Mouse (Mus musculus) gastrocnemius, adult 8-10 months (tissue): Measurements from ENCODE around the gene Foxn3. TPM values are rescaled to one million over a fixed set of nuclear protein-coding genes. Genes with fewer than 3 reads are reported as not detected.
A peak's percentile ranks its signal among the peaks of the same experiment; 100 is the strongest.

Experiments used
- DNase-seq, 2 experiments: peaks; one replicate each; pipeline ENCODE4 v3.0.0; 2022; ENCODE audit warnings: low spot score in 2 of 2
- total RNA-seq, 4 experiments: library from RNA; stranded (reverse); gene quantifications; 2 replicates each; pipeline ENCODE4 v1.2.4; 2022

Foxn3 gene
- total RNA-seq, 4 experiments from 2014 or later: 171 to 255 (median 210) TPM

GRCm38 (mm10) chr12:99467256-99467883, 96.0 kb downstream of the Foxn3 start:
- no peak for DNase-seq

GRCm38 (mm10) chr12:99466426-99466825, 97.0 kb downstream of the Foxn3 start:
- no peak for DNase-seq

- DNase-seq: no peak
Measured at GRCm38 (mm10) chr12:99464291-99464690, 99.1 kb downstream of the Foxn3 start.

DNA sequence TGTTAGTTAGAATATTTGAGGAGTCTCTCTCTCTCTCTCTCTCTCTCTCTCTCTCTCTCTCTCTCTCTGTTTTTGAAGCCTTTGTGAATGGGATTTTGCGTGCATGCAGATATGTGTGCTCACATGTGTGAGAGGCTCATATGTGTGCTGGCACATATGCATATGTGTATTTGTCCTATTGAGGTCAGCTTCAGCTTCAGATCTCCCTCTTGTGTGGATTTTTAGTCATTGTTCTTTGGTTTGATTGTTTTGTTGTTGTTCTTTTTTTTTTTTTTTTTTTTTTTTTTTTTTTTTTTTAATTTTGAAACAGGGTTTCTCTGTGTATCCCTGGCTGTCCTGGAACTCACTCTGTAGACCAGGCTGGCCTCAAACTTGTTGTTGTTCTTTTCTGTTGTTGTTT, 100.5 kb downstream of the Foxn3 start:
- DNase-seq: no peak

DNA sequence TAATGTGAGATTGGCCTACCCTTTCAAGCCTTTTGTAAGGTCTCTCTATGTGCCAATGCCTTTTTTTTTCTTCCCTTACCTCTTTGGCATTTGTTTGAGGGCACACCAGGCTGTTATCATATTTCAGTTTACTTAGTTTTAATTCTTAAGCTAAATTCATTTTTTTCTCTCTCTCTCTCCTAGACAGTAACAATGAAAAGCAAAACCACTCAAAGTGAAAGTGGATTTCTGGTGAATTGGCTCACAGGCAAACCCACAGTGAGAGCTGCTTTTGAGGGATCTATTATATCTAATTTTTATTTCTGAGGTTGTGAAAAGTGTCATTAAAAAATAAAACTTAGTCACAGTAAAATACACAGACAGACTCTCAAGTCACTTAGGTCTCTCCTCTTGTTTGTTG, 101.1 kb downstream of the Foxn3 start:
- no peak for DNase-seq

GRCm38 (mm10) chr12:99457521-99458205, 105.7 kb downstream of the Foxn3 start:
- DNase-seq: no peak

DNA sequence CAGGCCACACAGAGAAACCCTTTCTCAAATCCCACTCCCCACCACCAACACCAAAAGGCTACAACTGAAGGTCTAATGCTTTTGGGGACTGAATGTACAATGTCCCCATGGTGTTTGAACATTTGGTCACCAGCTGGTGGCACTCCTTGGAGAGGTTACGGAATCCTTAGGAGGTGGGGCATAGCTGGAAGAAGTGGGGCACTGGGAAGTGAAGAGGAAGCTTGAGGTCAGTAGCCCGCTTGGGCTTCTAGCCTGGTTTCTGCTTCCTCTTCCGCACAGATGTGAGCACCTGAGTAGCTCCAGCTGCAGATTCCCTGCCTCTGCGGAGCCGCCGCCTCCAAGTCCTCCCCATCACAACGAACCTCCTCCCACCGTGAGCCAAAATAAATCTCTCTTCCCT, 107.8 kb downstream of the Foxn3 start:
- no peak for DNase-seq

- peak in 1 of 2 experiments; percentile 42 for DNase-seq
Measured at GRCm38 (mm10) chr12:99454394-99454793, 109.0 kb downstream of the Foxn3 start.

- DNase-seq: no peak
Measured at GRCm38 (mm10) chr12:99453797-99454196, 109.6 kb downstream of the Foxn3 start.

- DNase-seq: no peak
Measured at GRCm38 (mm10) chr12:99450076-99450475, 113.3 kb downstream of the Foxn3 start.

DNA sequence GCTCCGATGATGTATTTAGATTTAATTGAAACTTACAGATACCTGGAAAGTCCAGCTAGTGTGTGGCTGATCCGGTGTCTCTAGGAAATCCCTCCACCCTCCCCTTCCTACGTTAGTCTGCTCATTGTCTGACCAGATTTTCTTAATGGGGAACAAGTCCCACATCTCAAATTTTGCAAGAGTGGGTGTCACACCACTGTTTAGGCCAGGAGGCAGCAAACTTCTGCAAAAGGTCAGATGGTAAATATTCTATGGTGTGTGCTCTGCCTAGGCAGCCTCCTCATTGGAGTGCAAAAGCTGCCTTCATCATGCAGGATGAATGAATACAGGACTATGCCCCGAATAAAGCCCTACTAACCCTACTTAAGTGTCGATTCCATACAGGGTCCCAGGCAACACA, 115.6 kb downstream of the Foxn3 start:
- DNase-seq: no peak

DNA sequence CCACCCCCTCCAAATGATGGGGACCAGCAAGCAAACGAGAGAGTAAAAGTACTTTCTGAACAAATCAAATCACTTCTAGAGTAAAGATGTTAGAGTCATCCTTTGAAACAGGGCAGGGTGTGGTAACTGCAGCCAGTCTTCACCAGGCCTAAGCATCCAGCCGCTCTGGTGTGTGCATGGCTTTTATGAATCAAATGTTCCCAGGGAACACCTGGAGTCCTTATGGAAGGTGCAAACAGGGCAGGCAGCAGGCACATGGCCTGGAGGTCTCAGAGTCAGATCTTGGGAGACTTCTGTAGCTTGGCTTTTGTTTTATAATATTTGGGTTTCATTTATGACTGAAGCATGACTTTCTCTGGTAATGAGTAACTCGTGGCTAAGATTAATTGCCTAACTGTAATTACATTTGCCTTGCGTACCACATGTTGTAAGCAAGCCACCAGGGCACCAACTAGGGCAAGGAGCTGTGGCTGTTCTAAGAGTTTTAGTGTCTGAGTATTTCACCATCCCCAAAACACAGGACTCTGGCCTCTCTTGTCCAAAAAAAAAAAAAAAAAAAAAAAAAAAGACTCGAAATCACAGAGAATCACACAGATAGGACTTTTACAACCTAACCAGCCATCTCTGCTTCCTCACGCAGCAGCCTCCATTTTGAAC, 118.2 kb downstream of the Foxn3 start:
- no peak for DNase-seq

GRCm38 (mm10) chr12:99442819-99443218, 120.6 kb downstream of the Foxn3 start:
- no peak for DNase-seq

DNA sequence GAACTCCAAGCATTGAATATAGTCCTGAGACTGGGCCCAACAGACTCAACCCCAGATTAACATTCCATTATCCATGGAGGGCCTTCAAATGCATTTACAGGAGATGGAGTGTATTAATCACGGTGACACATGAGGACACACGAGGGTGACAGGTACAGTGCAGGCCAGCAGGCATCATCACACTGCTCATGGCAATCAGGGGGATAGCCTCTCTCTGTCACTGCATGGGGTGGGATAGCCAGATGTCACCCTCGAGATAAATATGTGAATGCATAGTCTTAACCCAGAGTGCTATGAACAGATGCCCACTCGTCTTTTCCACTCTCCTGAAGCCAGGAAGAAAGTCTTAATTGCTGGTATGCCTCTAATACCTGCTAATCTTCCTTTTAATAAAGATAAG, 122.4 kb downstream of the Foxn3 start:
- no peak for DNase-seq

DNA sequence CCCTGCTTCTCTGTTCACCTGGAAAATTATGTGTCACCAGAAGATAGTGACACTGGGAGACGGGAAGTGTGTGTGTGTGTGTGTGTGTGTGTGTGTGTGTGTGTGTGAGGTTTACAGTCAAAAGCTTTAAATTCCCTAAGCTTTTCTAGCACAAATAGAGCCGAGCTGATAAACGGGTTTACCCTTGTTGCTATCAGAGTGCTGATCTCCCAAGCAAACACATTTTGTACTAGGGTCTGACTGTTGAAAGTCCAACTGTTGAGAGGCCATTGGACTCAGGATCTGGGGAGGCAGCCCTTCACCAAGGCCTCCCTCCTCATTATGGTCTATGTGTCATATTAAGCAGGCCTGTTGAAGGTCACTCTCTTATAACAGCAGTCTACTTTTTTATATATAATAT, 123.4 kb downstream of the Foxn3 start:
- no peak for DNase-seq

GRCm38 (mm10) chr12:99435189-99435588, 128.2 kb downstream of the Foxn3 start:
- DNase-seq: no peak

- DNase-seq: no peak
Measured at GRCm38 (mm10) chr12:99433402-99433801, 130.0 kb downstream of the Foxn3 start.

DNA sequence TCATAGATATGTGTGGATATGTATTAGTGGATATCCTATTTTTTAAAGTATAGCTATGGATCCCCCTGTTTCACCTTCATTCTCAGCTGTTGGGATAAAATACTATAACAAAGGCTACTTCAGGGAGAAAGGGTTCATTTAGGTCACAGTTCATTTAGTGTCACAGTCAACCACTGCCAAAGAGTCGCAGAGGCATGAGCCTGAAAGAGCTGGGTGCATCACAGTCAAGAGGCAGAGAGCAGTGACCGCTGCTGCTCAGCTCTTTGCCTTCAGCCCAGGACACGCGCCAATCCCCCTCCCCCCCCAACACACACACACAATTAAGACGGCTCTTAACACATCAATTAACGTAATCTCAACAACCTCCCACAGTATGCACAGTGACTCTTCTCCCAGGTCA, 131.8 kb downstream of the Foxn3 start:
- no peak for DNase-seq

GRCm38 (mm10) chr12:99430992-99431391, 132.4 kb downstream of the Foxn3 start:
- DNase-seq: no peak

DNA sequence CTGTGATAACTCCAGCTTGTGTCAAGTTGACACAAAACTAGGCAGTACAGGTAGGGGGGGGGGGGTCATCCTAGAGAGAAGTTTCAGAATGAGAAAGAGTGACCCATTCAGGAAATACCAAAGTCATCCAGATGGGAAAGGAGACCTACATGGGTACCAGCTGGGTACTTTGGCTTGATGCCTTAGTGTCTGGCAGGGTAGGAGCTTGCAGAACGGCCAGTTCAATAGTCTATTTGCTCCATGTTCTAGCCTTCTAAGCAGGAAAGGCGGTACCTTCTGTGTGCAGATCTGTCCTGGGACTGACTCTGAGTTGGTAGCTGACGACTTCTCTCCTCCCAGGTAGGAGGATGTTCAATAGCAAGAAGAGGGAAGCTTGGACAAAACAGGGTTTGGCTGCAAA, 134.3 kb downstream of the Foxn3 start:
- DNase-seq: no peak

GRCm38 (mm10) chr12:99426207-99426916, 137.0 kb downstream of the Foxn3 start:
- no peak for DNase-seq

- no peak for DNase-seq
Measured at GRCm38 (mm10) chr12:99419396-99419760, 144.0 kb downstream of the Foxn3 start.
